Mouse (Mus musculus): ENCODE results near the gene Nelfa.
A peak's percentile ranks its signal among the peaks of the same experiment; 100 is the strongest.
"Not testable (repeated sequence)": the region's sequence is repeated elsewhere in the genome, so short reads cannot be mapped to it uniquely, and the experiment has no call there.

The Nelfa gene

GRCm38 (mm10) chr5:33936120-33936707 is at the start of gene Nelfa:
Gene Nelfa, minus strand, starts transcription at chr5:33936413.
- DNase-seq (ENCODE audit: low read depth, low spot score) = peak; percentile 100

GRCm38 (mm10) chr5:33983309-33984121 is 47.3 kb upstream of the Nelfa start, which contains the start of gene Gm1673:
Gene Gm1673, plus strand, starts transcription at chr5:33983433.
- DNase-seq (ENCODE audit: low read depth, low spot score) = peak; percentile 93

GRCm38 (mm10) chr5:33982731-33983259 is 46.6 kb upstream of the Nelfa start:
- DNase-seq (ENCODE audit: low read depth, low spot score) = peak; percentile 61

- no peak for DNase-seq (ENCODE audit: low read depth, low spot score)
These were observed 40.1 kb upstream of the Nelfa start for GRCm38 (mm10) chr5:33976267-33976666.

GRCm38 (mm10) chr5:33974736-33975135 is 38.5 kb upstream of the Nelfa start:
- peak; percentile 53 for DNase-seq (ENCODE audit: low read depth, low spot score)

- DNase-seq (ENCODE audit: low read depth, low spot score) = no peak
These were observed 23.2 kb upstream of the Nelfa start for GRCm38 (mm10) chr5:33959382-33959781.

GRCm38 (mm10) chr5:33955868-33956267 is 19.7 kb upstream of the Nelfa start:
- peak; percentile 18 for DNase-seq (ENCODE audit: low read depth, low spot score)

- DNase-seq (ENCODE audit: low read depth, low spot score) = peak; percentile 90
These were observed 18.1 kb upstream of the Nelfa start for GRCm38 (mm10) chr5:33954354-33954753.

GRCm38 (mm10) chr5:33953471-33954185 is 17.4 kb upstream of the Nelfa start:
- DNase-seq (ENCODE audit: low read depth, low spot score) = peak; percentile 60

- DNase-seq (ENCODE audit: low read depth, low spot score) = no peak
These were observed 12.1 kb upstream of the Nelfa start for GRCm38 (mm10) chr5:33948314-33948713.

GRCm38 (mm10) chr5:33947035-33947434 is 10.8 kb upstream of the Nelfa start:
- DNase-seq (ENCODE audit: low read depth, low spot score) = not testable (repeated sequence)

- DNase-seq (ENCODE audit: low read depth, low spot score) = no peak
These were observed 2.2 kb upstream of the Nelfa start for GRCm38 (mm10) chr5:33938448-33938847.

GRCm38 (mm10) chr5:33937230-33937629 is 1.0 kb upstream of the Nelfa start:
- DNase-seq (ENCODE audit: low read depth, low spot score) = no peak

- DNase-seq (ENCODE audit: low read depth, low spot score) = no peak
These were observed 507 bp downstream of the Nelfa start for GRCm38 (mm10) chr5:33935700-33936111.

- no peak for DNase-seq (ENCODE audit: low read depth, low spot score)
These were observed 1.3 kb downstream of the Nelfa start for GRCm38 (mm10) chr5:33934877-33935276.

GRCm38 (mm10) chr5:33934081-33934480 is 2.1 kb downstream of the Nelfa start:
- no peak for DNase-seq (ENCODE audit: low read depth, low spot score)

GRCm38 (mm10) chr5:33932413-33932812 is 3.8 kb downstream of the Nelfa start:
- peak; percentile 60 for DNase-seq (ENCODE audit: low read depth, low spot score)

GRCm38 (mm10) chr5:33926170-33926569 is 10.0 kb downstream of the Nelfa start:
- DNase-seq (ENCODE audit: low read depth, low spot score) = peak; percentile 26

GRCm38 (mm10) chr5:33922566-33922965 is 13.6 kb downstream of the Nelfa start:
- DNase-seq (ENCODE audit: low read depth, low spot score) = no peak

- DNase-seq (ENCODE audit: low read depth, low spot score) = peak; percentile 30
These were observed 14.6 kb downstream of the Nelfa start for GRCm38 (mm10) chr5:33921486-33922235.

GRCm38 (mm10) chr5:33920924-33921323 is 15.3 kb downstream of the Nelfa start:
- DNase-seq (ENCODE audit: low read depth, low spot score) = no peak
